Mouse (Mus musculus) gastrocnemius, postnatal 4 days (tissue): ENCODE data around the gene Optn. TPM values are rescaled to one million over a fixed set of nuclear protein-coding genes. Genes with fewer than 3 reads are reported as not detected.
A peak's percentile ranks its signal among the peaks of the same experiment; 100 is the strongest.
"Not testable (repeated sequence)": the region's sequence is repeated elsewhere in the genome, so short reads cannot be mapped to it uniquely, and the experiment has no call there.

ENCODE experiments used
- DNase-seq, 2 experiments: peaks; one replicate each; pipeline ENCODE4 v3.0.0; 2021 to 2022; ENCODE audit warnings: low spot score in 2 of 2, mixed read lengths in 2 of 2
- long read RNA-seq, 2 experiments: library from polyadenylated mRNA; stranded (forward); transcript quantifications; one replicate each; pipeline ENCODE4 v2.0.0; 2021
- total RNA-seq, 2 experiments: library from RNA; stranded (reverse); gene quantifications; 2 replicates each; pipeline ENCODE4 v1.2.3; 2021

Optn gene
- total RNA-seq, result 10 to 100 TPM; 11.4 to 12.3 TPM
- long read RNA-seq, experiment 1, transcript Optn-202 (14 exons, 2,614 nt), result major isoform, 8 of 18 reads
- long read RNA-seq, experiment 1, partial matches to known transcripts, result 1 of 18 reads
- long read RNA-seq, experiment 1, other reads (novel, unspliced or antisense), result 8 of 18 reads
- long read RNA-seq, experiment 2, transcript Optn-202 (14 exons, 2,614 nt), result major isoform, 9 of 14 reads
- long read RNA-seq, experiment 2, partial matches to known transcripts, result 0 of 14 reads
- long read RNA-seq, experiment 2, other reads (novel, unspliced or antisense), result 3 of 14 reads

DNA sequence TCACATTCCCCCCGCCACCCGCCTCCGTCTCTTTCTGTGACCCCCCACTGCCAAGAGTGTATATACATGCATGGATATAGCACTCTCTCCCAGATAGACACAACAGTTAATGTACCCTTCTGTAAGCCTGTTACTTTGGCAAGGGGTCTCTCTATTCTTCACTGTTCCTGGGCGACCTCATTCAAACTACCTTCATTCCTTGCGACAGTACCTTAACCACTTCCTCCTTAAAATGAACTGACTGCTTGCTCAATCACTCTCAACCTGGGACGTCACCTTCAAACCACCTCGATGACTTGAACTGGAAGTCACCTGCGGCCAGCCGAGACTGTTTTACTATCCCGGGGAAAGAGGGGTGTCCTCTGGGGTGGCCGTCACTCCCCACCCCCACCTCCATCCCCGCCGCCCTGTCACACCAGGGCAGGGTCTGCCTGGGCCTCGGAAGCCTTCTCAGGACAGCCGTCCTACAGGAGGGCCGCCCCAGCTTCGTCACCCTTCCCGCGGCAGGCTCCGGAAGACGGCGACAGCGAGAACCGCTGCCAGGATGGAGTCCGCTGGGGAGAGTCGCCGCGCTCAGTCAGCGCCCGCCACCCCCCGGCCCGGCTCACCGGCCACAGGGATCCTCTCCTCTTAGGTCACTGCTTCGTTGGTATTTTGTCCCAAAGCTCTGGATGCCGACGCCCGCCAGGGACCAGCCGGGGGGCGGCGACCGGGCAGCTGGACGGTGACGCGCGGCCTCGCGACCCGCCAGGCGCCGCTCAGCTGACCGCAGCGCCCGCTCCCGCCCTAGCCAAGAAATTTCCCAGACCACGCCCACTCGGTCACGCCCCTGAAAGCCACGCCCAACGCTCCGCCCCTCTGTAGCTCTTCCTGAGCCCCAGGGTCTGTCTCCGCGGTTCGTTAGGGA is at the start of gene Optn:
Gene Optn (minus strand): TSS at position 753 of the 907 bp plus-strand sequence.
- DNase-seq, result peak; percentile 64 to 84

DNA sequence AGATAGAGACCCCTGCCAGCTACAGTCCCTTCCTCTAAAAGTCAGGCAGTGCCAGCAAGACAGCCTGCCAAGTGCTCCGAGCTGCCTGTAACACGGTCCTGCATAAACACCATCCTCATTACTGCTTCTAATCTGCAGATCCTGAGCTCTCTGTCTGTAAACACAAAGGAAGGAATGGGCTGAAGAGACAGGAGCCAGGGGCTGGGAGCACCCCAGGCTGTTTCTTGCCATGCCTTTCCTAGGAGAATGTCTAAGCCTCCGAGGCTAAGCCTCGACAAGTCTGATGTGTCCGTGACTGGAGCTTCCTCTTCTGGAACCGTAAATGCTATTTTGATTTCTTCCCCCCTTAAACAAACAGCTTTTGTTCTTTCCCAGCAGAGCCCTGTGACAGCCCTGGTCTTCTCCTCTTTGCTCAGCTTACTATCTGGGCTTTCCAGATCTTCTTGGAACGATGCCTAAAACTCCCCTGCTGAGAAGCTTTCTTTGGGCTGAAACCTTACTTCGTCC is 49.0 kb upstream of the Optn start:
- no peak for DNase-seq

DNA sequence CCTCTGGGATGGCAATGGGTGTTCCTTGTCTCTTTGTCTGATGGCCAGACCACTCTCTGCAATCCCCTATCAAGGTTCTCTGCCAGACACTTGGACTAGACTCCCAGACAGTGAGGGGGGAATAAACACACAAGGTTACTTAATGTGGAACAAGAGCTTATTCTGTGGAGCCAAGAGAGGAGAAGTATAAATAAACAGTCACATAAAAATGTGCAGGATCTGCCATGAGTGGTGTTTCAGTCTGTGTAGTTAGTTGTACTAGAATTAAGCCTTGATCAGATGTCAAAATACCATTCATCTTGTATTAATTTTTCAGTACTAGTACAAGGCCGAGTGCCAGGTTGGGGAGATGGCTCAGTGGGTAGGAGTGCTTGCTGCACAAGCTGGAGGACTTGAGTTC is 39.0 kb upstream of the Optn start:
- DNase-seq, result no peak

DNA sequence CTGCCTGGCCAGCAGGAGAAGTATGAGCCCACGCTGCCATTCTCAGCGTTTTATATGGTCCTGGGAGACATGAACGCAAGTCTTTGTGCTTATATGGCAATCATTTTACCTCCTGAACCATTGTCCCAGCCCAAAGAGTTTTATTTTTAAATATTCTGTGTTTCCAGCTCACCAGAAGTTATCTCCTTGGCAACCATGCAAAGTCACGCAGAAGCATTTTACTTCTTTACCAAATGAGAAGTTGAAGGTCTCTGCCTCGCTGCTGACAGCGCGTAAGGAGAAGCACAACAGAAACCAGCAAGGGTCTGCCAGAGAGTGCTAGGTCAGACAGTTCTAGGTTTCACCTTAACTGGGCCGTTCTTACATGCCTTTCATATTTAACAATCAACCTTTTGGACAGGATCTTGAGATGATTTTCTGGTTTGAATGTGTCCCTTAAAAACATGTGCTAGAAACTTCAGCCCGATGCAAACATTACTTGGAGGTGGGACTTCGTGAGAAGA is 37.9 kb upstream of the Optn start:
- DNase-seq, result no peak

- no peak for DNase-seq
These were observed 35.3 kb upstream of the Optn start for GRCm38 (mm10) chr2:5099176-5099575.

DNA sequence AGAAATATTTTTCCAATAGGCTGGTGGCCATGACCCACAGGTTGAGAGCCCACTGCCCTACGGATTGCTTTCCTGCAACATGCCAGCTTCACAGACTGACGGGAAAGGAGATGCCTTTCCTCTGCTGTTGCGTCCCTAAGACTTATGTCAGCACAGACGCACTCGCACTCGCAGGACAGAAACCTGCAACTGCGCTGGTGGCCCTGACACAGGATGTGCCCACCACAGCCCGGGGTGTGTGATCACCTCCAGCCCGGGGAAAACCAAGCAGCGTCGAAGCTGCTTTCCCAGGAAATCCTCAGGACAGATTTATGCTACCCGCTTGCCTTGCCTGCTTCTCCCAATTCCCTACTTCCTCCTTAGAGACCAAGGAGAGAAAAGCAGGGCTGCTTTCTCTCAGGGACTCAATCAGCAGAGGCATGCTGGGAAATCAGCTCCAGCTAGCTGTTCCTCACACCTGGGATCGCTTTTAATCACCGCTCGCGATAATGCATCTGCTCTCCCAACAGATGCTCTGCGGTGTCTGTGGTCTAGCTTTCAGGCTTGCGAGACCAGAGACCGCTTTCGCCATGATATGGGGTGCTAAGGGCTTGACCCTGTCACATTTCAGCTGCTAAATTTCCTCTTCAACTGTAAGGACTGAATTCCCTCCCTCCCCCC is 34.1 kb upstream of the Optn start:
- DNase-seq, result no peak

DNA sequence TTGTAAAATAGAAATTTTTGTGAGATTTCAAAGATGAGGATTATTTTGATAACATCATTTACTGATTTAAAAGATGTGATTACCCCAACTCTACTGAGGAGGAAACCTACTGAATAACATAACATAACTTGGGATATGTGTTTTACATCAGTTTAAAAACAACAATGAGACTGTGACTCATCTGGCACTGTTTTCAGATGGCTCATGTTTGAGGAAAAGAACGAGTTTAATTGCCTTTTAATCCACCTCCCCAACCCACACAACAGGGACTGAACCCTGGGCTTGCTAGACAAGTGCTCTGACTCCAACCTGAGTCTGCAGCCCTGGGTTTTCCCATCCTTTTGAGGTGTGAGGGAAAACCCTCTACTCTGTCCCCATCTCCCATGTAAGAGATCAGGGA is 31.5 kb upstream of the Optn start:
- no peak for DNase-seq

DNA sequence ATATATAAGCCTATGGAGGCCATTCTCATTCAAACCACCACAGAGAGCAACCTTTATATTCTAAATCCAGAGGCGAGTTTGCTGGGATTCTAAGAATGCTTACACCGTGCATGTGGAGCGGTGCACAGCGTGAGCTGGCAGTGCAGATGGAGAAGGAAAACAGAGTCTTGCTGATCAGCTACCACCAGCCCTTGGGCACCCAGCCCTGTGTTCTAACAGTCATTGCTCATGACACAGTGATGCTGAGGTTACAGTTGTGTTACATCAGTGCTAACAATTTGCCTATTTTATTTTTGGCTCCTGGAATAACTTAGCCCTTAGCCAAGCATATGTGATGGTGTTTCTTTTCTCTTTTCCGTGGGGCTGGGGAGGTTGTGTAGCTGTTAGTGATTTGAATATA is 31.0 kb upstream of the Optn start:
- DNase-seq, result no peak

GRCm38 (mm10) chr2:5090385-5090784 is 26.5 kb upstream of the Optn start:
- not testable (repeated sequence) for DNase-seq

DNA sequence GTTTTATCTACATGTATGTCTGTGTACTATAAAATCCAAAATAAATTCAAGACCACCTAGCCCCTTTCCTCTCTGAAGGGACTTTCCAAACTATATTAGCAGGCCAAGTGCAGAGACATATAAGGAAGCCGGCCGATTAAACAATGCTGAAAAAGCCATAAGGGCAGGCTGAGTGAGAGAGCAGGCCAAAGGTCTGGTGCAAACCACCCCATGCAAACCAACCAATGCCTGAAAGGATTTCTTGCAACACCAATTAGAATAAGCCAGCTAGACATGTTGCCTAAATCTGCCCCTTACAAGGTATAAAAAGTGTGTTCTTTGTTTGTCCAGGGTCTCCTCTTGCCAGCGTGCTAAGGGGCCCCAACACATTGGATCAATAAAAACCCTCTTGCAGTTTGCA is 23.8 kb upstream of the Optn start:
- no peak for DNase-seq

GRCm38 (mm10) chr2:5083739-5084138 is 19.9 kb upstream of the Optn start:
- DNase-seq, result no peak

- DNase-seq, result peak in 1 of 2 experiments; percentile 26
These were observed 16.4 kb upstream of the Optn start for GRCm38 (mm10) chr2:5080053-5080787.

DNA sequence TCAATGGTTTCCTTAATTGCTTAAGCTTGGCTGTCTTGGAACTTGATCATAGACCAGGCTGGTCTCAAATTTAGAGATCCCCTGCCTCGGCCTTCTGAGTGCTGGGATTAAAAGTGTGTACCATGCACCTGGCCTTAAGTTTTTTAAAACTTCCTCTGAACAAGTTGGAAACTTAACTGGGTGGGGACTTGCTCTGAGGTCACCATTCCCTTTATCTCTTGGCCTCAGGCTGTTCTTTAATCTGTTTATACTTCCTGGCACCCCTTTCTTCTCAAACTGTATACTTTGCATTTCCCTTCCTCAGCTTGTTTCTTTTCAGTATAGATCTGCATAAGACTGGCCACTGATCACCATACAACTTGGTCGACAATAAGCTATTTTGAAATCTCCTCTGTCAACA is 14.1 kb upstream of the Optn start:
- DNase-seq, result no peak

GRCm38 (mm10) chr2:5077490-5077889 is 13.6 kb upstream of the Optn start:
- DNase-seq, result no peak

DNA sequence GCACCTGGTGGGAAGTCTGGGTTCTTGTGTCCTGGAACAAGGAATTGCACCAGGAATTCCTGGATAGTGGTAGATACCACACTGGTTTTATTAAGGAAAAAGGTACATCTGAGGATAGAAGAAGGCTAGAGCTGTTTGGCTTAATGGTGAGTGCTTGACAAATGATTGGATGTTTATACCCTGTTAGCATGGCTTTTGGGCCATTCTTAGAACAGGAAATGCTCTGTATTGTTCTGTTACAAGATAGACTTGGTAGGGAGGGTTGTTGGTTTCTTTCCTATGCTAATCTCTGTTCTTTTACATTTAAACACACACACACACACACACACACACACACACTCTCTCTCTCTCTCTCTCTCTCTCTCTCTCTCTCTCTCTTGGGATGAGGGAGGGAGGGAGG is 12.0 kb upstream of the Optn start:
- DNase-seq, result no peak

DNA sequence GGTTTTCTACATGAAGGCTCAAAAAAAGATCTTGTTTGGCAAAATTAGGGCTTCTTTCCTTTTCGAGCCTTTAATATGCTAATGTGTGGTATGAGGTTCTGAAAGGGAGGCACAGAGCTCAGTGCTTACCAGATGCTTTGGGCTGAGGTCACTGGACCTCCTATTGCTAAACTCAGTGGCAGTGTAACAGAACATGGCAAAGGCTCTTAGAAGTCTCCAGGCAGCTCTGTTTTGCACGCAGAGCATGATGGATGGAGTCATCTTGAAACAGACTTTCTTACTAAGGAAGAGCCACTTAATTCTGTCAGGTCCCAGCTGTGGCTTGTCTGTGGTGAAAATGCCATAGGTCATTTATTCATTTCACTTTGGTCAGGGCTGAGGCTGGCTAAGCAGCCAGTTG is 11.6 kb upstream of the Optn start:
- DNase-seq, result no peak

GRCm38 (mm10) chr2:5073785-5074184 is 9.9 kb upstream of the Optn start:
- no peak for DNase-seq

DNA sequence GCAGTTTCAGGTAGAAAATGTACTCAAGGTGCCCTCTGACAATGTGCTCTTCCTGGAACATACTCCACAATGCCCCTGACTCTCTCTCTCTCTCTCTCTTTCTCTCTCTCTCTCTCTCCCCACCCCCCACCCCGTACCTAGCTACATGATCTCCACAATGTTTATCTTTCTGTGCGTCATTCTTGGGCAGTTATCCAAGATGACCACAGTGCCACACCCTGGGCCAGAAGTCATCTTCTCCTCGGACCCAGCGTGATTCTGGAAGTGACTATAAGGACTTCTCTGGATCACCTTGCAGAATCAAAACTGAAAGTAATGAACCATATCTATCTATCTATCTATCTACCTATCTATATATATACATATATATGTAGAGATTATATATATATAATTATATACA is 4.1 kb upstream of the Optn start:
- DNase-seq, result no peak

- DNase-seq, result not testable (repeated sequence)
These were observed 3.4 kb upstream of the Optn start for GRCm38 (mm10) chr2:5067254-5067653.

DNA sequence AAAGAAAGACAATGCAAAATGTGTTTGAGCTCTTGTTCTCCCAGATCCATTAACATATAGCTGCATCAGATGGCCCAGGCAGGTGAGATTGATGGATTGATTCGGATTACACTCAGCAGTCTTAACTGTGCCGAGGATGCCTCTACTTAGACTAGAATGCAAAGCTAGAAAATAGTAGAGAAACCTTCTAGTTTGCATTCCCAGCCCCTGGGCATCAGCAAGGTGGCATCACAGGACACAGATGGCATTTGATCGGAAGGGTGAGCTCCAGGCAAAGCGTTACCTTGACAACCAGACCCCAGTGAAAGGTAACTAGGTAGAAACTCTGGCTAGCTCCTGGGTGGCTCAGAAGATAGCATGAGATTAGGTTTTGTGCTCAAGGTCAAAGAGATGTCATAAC is 396 bp upstream of the Optn start:
- DNase-seq, result no peak
